Mouse (Mus musculus): ENCODE data around the gene Lrrc45. TPM values are rescaled to one million over a fixed set of nuclear protein-coding genes. Genes with fewer than 3 reads are reported as not detected.

The Lrrc45 gene
- total and polyA plus RNA-seq, 3 experiments: 31.0 to 45.1 TPM; not detected in 1

- peak; percentile 83 for TF ChIP-seq ZMIZ1 (IDR thresholded peaks at IDR 0.05; ENCODE audit: low read depth, low read length)
- TF ChIP-seq NRF1 (IDR thresholded peaks at IDR 0.05; ENCODE audit: insufficient read depth, low read depth, low read length, poor library complexity, severe bottlenecking): peak; percentile 43; the same call in 1 of the 2 replicates
- TF ChIP-seq POLR2AphosphoS5 (IDR thresholded peaks at IDR 0.05; ENCODE audit: borderline replicate concordance, low read depth, low read length): no peak
- TF ChIP-seq E2F4 (IDR thresholded peaks at IDR 0.05; ENCODE audit: borderline replicate concordance, low read depth, low read length): peak; percentile 94
These were observed at the start of gene Lrrc45, which contains the start of gene Cenpx (continued) for GRCm38 (mm10) chr11:120713580-120714518.

- no peak for DNase-seq (ENCODE audit: low read depth, low spot score)
- Histone ChIP-seq H3K4me3 (ENCODE audit: control insufficient read depth in 1 of 2, insufficient read depth in 1 of 2, low read depth in 2 of 2, low read length in 2 of 2) (no peak overlapping the region), H3K27ac (ENCODE audit: control insufficient read depth, low read depth, low read length) (no peak overlapping the region), H3K79me2 (ENCODE audit: control insufficient read depth, insufficient read depth, low read length, poor library complexity) (no peaks in the 10 kb centered on the region), H3K4me1 (ENCODE audit: control insufficient read depth in 1 of 2, insufficient read depth in 2 of 2, low read length in 2 of 2) (no peaks in the 10 kb centered on the region), H3K9ac (ENCODE audit: control insufficient read depth, low read depth, low read length, poor library complexity, severe bottlenecking) (no peak overlapping the region), H3K9me3 (replicated peaks; ENCODE audit: insufficient read depth, low read length) (no peaks in the 10 kb centered on the region), H3K27me3 (ENCODE audit: control insufficient read depth in 1 of 2, insufficient read depth in 2 of 2, low read length in 2 of 2) (peaks cover 0 to 2% of the 10 kb centered on the region in 2 experiments; a peak in 2 of 4 replicates), H3K36me3 (ENCODE audit: control insufficient read depth in 1 of 2, insufficient read depth in 2 of 2, low read length in 2 of 2) (no peaks in the 10 kb centered on the region)
- TF ChIP-seq RCOR1 (IDR thresholded peaks at IDR 0.05; ENCODE audit: low read depth, low read length) (no peak), BHLHE40 (IDR thresholded peaks at IDR 0.05; ENCODE audit: borderline replicate concordance, low read depth, low read length) (no peak), CTCF (IDR thresholded peaks at IDR 0.05 in 2 of 3, conservative IDR thresholded peaks at IDR 0.05 in 1 of 3; ENCODE audit: control insufficient read depth in 1 of 3, insufficient read depth in 1 of 3, low read depth in 2 of 3, low read length in 3 of 3, poor library complexity in 1 of 3, severe bottlenecking in 1 of 3) (no peak), EP300 (IDR thresholded peaks at IDR 0.05; ENCODE audit: low read depth in 1 of 2, low read length in 2 of 2) (no peak), RAD21 (IDR thresholded peaks at IDR 0.05; ENCODE audit: low read depth, low read length) (no peak), TAL1 (IDR thresholded peaks at IDR 0.05; ENCODE audit: low read length) (no peak), NELFE (IDR thresholded peaks at IDR 0.05; ENCODE audit: low read depth, low read length) (no peak), POLR2AphosphoS5 (IDR thresholded peaks at IDR 0.05; ENCODE audit: borderline replicate concordance, low read depth, low read length) (no peak), TBP (IDR thresholded peaks at IDR 0.05; ENCODE audit: low read depth, low read length) (no peak), NRF1 (IDR thresholded peaks at IDR 0.05; ENCODE audit: insufficient read depth, low read depth, low read length, poor library complexity, severe bottlenecking) (no peak), MYC (IDR thresholded peaks at IDR 0.05; ENCODE audit: low read depth, low read length) (no peak), POLR2A (IDR thresholded peaks at IDR 0.05; ENCODE audit: control insufficient read depth in 1 of 2, insufficient read depth in 1 of 2, low read depth in 1 of 2, low read length in 2 of 2, poor library complexity in 1 of 2) (no peak), HCFC1 (IDR thresholded peaks at IDR 0.05; ENCODE audit: low read depth, low read length) (no peak), USF1 (IDR thresholded peaks at IDR 0.05; ENCODE audit: low read depth, low read length) (no peak), ZNF384 (IDR thresholded peaks at IDR 0.05; ENCODE audit: low read depth, low read length) (no peak), ETS1 (IDR thresholded peaks at IDR 0.05; ENCODE audit: low read depth, low read length) (no peak), POLR2AphosphoS2 (IDR thresholded peaks at IDR 0.05; ENCODE audit: low read length) (no peak), MAFK (IDR thresholded peaks at IDR 0.05; ENCODE audit: borderline replicate concordance, low read depth, low read length) (no peak)
These were observed 48.3 kb upstream of the Lrrc45 start for GRCm38 (mm10) chr11:120665406-120665805.

All from MEL (cell line).